Mouse (Mus musculus) stomach, embryonic 14.5 days (tissue): ENCODE measurements around the gene Areg. TPM values are rescaled to one million over a fixed set of nuclear protein-coding genes. Genes with fewer than 3 reads are reported as not detected.

Experiments used
- polyA plus RNA-seq: library from polyadenylated mRNA; unstranded; fragments of >200 nt; fragmentation: Nextera tagmentation; extraction: Ambion mirVana; gene quantifications from 2 replicates; pipeline ENCODE4 v1.2.1, GENCODE M21; 2014

Areg gene
- polyA plus RNA-seq, 1 experiment from 2014 or later = 0.88 TPM

Other genes with a start within 250 kb of the Areg start
- gene Cxcl1, start 248.4 kb upstream of the Areg start, polyA plus RNA-seq = 0.83 and 1.2 TPM in 2 replicates
- not detected in 2 replicates for gene Cxcl2, start 235.7 kb upstream of the Areg start, polyA plus RNA-seq
- gene Mthfd2l, start 208.5 kb upstream of the Areg start, polyA plus RNA-seq = 56.4 and 58.9 TPM in 2 replicates
- 0.43 TPM in 1 of 2 replicates, not detected in the other for gene Epgn, start 112.1 kb upstream of the Areg start, polyA plus RNA-seq
- gene Ereg, start 65.0 kb upstream of the Areg start, polyA plus RNA-seq = 0.15 and 0.17 TPM in 2 replicates